Mouse (Mus musculus): ENCODE results near the gene Slc27a1.

Gene Slc27a1

DNA sequence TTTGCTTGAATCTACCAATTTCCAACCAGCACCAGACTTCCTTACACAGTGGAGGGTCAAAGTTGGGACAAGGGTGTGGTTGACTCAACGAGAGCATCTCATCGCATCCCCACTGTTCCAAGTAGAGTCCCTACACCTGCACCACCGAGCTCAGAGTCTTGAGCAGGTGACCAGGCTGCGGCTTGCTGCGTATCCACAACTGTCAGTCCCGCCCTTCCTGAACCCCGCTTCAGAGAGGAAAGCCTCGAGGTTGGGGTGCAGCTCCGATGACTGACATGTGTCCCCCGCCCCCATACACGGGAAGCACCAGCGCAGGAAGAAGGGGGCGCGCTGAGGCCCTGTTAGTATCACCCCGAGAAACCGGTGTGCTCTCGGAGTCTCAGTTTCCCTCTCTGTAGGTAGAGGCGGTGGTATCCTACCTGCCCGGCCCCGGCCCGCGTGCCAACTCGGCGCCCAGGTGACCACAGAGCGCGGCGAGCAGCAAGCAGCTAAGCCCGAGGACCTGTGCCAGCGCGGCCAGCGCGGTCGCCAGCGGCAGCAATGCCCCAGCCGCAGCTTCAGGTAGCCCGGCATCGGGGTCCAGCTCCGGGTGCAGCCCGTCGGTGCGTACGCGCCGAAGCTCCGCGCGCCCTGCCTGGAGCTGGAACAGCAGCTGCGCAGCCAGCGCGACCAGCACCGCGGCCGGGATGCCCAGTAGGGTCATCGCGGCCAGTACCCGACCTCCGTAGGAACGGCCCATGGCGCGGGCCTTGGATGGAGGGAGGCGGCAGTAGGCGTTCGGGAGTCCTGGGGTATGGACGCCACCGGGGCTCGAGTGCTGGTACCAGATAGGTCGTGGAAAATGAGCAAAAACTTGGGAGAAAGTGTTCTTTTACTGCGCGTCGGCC lies 10.4 kb upstream of the Slc27a1 start, which contains the start of gene Tmem221:
Gene Tmem221, minus strand, starts transcription at position 801 of the 887 bp plus-strand sequence.
- DNase-seq (ENCODE audit: low spot score): peak; percentile 23

DNA sequence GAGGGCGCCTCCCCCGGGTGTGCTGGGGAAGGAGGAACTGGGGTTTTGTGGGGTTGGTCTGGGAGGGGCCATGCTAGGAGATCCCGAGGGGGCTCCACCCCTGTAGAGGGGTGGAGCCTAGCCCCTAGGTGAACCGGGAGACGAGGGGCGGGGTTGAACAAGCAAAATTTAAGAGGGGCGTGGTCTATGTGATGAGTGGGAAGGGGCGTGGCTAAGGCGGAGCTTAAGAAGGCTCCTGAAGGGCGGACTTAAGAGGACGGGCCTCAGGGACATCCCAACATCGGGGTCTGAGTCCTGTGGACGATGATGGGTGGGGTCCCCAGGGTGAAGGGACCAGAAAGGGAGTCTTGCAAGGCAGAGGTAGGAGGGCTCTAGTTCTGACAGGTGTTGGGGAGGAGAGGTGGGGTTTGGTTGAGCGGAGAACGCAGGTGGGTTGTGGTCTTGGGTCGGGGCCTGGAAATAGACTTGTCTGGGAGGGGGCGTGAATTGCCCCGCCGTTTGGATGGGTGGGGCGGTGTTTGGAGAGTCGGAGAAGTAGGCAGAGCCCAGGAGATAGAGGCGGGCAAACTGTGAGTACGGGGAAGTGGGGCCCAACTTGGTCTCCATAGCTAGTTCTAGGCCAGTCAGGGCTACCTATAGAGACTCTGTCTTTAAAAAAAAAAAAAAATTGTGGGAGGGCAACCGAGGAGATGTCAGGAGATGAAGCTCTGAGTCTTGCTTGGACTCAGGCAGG lies 9.6 kb upstream of the Slc27a1 start:
- peak; percentile 58 for DNase-seq (ENCODE audit: low spot score)

DNA sequence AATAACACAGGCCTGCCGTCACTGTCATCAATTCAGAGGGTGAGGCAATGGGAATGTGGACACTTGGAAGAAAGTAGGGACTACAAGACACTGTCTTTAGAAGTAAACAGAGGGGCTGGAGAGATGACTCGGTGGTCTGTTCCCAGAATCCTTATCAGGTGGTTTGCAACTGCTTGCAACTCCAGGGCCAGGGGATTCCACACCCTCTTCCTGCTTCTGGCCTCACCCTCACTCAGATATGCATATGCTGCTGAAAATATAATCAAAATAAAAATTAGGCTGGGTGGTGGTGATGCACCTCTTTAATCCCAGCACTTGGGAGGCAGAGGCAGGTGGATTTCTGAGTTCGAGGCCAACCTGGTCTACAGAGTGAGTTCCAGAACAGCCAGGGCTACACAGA lies 8.6 kb upstream of the Slc27a1 start:
- DNase-seq (ENCODE audit: low spot score): no peak

DNA sequence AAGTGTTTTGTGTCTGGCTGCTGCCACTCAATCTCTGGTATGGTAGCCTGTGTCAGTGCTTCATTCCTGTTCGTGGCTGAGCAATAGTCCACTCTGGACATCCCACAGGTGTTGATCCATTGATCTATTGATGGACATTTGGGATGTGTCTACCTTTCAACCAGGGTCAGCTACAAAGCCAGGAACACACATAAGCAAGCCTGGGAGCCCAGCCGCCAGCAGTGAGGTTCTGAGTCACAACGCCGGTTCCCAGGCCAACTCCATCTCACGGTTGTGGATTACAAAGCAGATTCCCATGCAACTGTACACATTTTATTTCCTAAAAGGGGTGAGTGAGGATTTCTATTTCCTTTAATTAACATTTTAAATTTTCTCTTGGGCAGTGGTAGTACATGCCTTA lies 7.9 kb upstream of the Slc27a1 start:
- no peak for DNase-seq (ENCODE audit: low spot score)

DNA sequence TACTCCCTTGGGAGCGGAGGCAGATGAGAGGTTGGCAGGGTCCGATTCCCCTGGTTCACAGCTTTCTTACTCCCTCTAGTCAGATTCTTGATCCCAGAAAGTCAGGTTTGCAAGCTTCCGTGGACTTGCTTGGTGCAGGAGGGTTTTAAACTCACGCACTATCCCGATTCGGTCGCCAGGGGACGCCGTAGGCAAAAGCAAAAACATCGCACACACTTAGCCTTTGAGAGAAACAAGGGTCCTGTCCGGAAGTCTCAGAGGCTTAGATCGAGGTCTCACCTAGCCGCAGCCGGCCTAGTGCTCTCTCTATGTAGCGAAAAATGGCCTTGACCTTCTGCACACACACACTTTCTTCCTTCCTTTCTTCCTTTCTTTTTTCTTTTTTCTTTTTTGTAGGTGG lies 7.3 kb upstream of the Slc27a1 start:
- DNase-seq (ENCODE audit: low spot score): peak; percentile 64

DNA sequence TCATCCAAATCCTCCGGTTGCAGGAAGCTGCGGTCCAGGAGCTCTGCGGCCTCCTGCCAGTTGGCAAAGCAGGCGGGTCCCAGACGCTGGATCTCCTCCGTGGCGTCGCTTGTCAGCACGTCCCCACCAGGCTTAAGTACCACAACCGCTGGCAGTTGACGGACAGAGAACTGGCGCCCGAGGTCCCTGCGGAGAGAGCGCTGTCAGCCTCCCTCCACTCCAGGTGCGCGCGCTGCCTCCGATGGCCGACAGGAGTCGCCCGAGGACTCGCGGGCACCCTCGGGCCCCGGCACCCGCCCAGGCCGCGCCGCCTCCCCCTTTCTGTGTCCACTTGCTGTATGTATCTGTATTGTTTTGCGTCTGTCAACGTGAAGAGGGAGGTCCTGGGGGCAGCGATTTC lies 5.9 kb upstream of the Slc27a1 start:
- peak; percentile 73 for DNase-seq (ENCODE audit: low spot score)

DNA sequence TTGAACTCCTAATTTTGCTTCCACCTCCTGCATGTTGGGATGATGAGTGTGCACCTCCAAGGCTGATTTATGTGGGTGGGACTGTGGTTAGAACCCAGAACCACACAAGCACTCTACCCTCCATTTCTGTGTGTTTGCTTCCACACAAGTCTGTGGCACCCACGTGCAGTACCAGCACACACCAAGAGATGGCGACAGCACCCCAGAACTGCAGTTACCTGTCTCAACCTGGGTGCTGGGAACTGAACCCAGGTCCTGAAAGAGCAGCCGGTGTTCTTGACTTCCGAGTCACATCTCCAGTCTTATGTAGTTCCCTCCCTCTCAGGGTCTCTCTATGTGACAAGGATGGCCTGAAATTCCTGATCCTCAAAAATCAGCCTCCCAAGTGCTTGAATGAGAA lies 4.7 kb upstream of the Slc27a1 start:
- DNase-seq (ENCODE audit: low spot score): no peak

DNA sequence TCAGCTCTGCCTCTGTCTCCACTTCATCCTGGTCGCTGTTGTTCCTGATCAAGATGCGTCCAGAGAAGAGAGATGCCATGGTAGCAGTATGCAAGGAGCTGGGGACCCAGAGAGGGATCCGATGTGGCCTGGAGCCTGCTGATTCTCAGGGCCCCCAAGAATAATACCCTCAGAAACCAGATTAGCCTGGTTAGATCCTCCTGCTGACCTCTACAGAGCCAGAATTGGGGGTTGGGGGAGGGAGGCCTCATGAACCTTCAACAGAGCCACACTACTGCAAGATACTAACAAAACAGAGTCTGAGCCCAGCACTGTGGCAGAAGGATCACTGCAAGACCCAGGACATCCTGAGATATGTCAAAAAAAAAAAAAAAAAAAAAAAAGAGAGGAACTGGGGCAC lies 2.2 kb upstream of the Slc27a1 start, which contains the start of gene Nxnl1:
Gene Nxnl1, minus strand, starts transcription at position 101 of the 400 bp plus-strand sequence.
- DNase-seq (ENCODE audit: low spot score): no peak

DNA sequence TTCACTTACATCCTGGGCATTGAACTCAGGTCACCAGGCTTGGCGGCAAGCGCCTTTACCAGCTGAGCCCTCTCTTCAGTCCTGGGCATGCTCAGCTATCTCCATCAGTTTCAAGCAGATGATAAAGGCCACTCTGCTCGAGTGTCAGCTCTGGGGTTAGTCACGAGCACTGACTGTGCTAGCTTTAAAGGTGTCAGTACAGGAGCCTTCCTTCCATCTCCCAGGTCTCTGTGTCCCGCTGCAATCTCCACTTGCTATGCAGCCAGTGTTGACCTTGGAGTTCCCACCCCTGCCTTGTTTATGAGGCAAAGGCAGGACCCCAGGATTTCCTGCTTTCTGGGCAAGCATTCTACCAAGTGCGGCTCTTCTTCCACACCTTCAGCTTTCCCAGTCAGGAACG lies 1.1 kb upstream of the Slc27a1 start:
- no peak for DNase-seq (ENCODE audit: low spot score)

DNA sequence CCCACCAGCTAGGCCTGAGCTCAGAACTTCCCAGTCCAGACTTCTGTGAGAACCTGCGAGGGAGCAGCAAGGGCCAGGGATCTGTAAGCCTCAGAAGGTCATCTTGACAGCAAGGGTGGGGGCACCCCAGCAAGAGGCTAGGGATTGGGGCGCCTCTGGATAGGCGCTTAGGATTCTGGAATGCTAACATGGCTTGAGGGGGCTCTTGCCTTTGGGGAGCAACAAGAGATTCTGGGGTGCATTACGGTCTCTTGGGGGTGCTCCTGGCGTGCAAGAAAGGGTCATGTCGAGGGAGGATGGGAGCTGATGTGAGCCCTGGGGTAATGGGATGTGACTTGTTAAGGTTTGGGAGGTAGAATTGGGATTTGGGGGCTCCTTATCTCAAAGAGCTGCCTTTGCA lies 259 bp downstream of the Slc27a1 start:
- no peak for DNase-seq (ENCODE audit: low spot score)

DNA sequence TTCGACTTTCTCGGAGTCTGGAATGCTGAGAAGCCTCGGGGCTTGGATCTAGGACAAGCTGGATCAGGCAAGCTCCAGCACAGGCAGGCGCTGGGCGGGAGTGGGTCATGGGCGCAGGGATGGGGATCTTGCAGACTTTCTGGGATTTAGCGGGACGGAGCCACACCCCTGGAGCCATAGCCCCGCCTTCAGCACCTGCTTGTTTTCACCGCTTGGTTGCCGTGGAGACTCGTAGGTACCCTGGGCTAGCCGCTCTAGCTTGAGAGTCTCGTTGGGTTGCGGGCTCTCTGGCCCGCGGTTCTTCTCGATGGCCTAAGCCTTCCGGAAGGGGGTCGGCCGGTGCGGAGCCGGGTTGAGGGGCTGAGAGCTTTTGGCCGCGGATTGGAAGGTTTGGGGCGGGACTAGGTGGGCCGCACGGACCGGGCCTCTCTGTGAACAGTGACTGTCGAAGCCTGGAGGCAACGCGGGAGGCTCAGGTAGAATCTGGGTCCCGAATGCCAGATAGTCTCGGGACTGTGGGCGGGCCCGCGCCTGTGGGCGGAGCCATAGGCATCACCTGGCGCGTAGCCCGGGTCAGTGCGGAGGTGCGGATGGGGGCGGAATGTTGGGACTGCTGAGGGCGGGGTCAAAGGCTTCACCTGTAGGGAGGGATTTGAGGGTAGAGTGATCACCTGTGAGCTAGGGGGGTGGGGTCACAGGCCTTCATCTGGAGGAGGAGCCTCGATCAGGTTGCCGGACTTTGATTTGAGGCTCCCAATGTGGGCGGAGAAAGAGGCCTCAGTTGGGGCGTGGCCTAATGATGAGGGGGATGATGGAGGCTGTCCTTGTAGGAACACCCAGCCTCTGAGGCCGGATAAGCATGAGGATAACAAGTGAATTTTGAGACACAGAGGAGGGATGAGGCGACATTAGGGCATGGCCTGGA lies 946 bp downstream of the Slc27a1 start:
- peak; percentile 53 for DNase-seq (ENCODE audit: low spot score)

DNA sequence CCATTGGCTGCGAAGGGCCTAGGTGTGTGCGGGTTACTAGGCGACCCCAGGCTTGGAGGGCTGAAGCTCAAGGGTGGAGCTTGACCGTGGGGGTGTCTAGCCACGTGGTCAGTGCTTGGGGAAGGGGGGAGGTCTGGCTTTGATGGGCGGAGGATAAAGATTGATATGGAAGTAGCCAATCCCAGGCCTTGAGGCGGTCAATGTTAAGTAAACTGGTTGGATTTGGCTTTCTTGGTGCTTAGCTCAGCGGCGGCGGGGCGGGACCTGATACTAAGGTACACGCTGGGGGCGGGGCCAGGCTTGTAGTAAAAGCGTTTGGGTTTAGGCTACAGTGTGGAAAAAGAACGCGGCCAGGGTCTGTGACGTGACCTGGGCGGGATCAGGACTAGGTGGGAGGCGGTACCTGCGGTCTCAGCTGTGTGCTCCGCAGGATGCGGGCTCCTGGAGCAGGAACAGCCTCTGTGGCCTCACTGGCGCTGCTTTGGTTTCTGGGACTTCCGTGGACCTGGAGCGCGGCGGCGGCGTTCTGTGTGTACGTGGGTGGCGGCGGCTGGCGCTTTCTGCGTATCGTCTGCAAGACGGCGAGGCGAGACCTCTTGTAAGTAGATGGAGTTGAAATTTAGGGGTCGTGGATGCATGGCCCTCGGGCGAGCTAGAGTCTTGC lies 1.7 kb downstream of the Slc27a1 start:
- DNase-seq (ENCODE audit: low spot score): peak; percentile 92

DNA sequence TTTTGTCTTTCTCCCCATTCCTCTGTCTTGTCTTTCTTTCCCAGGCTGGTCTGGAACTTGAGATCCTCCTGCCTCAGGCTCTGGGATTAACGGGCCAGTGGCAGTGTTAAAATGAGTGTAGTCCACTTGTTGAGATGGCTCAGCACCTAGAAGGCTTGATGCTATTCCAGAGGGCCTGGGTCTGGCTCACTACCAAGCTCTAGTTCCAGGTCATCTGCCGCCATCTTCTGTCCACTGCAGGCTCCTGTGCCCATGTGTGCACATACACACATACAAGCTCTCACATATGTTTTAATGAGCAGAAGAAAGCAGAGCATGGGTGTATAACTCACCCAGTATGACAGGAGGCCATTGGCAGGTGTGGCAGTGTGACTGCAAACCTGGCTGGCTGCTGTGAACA lies 3.4 kb downstream of the Slc27a1 start:
- DNase-seq (ENCODE audit: low spot score): no peak

DNA sequence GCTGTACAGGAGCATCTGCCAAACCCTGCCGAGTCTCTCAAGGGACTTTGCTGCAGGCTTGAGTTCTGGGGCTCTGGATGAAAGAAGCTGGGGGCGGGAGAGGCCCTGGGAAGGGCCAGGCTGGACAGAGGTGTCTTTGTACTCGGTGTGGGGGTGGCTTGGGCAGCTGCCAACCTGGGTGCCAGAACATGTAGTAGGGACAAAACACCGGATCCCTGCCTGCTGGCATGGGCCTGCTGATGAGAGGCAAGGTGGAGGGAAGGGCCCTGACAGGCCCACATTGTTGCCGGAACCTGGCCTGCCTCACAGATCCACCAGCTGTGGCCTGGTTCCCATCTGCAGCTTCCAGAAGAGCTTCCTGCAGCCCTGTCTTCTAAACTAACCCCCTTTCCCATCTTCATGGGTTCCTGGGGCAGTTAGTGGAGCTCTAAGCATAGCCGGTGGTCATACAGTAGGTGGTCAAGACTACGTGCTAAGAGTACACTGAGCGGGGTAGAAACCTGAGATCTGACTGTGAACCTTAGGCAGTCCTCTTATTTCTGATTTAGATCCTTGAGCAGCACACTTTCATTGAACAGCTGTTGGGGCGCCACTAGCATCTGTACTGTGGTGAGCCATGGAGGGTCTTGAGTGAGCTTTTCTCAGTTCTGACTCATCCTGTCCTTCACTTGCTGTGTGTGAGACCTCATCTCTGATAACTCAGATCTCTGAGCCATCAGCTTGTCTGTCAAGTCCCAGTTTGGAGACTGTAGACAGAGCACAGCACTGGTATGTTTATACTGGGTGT lies 4.4 kb downstream of the Slc27a1 start:
- no peak for DNase-seq (ENCODE audit: low spot score)

DNA sequence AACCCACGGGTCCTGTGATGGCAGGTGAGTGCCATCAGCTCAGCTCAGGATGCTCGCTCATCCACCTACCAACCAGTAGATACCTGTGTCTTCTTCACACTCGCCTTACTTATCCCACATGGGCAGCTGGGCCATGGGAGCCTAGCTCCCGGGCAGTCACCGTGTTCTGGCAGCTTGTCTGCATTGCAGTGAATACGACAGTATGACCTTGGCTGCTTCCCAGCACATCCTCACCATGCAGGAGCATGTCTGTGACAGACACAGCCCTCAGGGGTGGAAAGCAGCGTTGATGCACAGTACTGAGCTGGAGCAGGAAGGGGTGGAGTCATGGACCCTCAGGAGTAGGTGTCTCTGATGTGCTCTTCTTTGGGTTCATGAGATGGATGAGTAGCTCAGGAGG lies 5.7 kb downstream of the Slc27a1 start:
- DNase-seq (ENCODE audit: low spot score): no peak

DNA sequence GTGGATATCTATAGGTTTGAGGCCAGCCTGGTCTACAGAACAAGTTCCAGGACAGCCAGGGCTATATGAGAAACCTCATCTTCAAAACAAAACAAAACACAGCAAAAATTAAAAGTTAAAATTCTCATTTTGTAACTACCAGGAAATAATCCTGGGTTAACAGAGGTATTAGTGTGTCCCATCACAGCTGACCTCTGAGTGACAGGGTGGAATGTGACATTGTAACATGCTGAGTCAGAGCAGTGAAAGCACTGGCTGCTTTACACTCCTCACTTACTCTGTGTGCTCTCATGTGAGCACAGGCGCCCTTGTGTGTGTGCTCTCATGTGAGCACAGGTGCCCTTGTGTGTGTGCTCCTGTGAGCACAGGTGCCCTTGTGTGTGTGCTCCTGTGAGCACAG lies 6.3 kb downstream of the Slc27a1 start:
- no peak for DNase-seq (ENCODE audit: low spot score)

DNA sequence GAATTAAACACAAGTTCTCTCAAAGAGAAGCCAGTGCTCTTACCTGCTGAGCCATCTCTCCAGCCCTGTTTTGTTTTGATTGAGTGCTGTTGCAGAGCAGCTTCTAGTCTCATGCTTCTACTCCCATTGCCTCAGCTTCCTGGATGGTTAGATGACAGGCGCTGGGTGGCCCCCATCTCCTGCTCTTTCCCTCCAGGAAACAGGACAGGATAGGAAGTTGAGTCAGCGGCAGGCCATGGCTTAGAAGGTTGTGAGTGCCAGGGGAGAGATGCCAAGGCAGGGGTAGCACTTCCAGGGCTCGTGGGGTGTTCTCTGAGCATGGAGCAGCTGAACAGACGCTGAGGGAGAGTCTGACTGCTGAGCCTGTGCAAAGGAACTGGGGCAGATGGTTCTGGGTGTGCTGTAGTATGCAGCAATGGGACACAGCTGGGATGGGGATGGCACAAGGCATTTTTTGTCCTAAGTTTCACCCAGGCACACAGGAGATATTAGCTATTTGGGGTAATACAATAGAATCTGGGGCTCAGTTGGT lies 9.2 kb downstream of the Slc27a1 start:
- no peak for DNase-seq (ENCODE audit: low spot score)

DNA sequence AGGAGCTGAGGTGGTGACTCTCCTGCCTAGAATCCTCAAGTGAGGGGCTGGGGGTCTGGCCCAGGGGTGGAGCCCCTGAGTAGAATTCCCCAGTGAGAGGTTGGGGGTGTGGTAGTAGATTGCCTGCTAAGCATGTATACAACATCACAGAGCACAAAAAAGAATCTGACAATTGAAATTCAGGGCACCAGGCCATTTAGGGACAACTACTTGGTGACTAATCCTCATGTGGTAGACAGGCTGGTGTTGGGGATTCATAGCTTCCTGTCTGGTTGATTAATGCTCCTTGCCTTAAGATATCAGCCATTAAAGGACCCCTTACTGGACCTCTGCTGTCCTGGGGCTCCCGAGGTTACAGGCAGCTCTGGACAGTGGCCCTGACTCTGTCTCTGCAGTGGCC lies 10.3 kb downstream of the Slc27a1 start:
- DNase-seq (ENCODE audit: low spot score): no peak

DNA sequence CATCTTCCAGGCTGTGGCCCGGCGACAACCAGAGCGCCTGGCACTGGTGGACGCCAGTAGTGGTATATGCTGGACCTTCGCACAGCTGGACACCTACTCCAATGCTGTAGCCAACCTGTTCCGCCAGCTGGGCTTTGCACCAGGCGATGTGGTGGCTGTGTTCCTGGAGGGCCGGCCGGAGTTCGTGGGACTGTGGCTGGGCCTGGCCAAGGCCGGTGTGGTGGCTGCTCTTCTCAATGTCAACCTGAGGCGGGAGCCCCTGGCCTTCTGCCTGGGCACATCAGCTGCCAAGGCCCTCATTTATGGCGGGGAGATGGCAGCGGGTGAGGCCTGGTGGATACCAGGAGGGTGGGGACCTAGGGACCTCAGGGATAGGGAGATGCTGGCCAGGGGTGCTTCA lies 10.8 kb downstream of the Slc27a1 start:
- DNase-seq (ENCODE audit: low spot score): no peak

DNA sequence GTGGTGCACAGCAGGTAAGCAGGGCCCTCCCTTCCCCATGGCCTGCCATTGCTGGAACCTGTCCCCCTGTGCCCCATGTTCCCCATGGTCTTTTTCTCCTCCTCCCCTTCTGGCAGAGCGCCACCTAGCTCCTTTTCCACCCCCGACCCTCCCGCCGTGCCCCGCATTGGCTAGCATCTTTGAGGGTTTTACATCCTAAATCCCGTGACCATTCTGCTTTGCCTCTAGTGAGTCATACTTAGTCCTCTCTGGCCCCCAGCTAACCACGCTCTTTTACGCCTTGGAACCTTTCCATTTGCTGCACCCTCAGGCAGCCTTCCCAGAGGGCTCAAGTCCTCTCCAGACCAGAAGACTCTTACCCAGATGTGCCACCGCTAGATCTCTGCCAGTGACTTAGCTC lies 11.5 kb downstream of the Slc27a1 start:
- DNase-seq (ENCODE audit: low spot score): no peak

DNA sequence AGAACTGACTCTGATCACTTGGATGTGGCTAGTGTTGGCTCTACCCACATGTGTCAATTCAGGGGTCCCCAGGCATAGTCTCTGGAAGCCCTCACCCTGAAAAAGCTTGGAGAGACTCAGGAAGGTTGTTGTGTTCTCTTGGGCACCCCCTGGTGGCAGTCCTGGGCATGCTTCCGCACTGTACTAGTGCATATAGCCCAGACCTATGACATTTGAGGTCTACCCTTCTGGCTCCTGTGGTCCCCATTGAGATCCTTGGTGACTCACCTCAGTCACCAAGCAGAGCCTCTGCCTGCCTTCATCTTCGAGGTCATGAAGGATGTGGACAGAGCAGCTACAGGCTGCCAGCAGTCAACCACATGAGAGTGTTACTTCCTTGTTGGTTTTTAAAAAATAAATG lies 18.2 kb downstream of the Slc27a1 start:
- peak; percentile 40 for DNase-seq (ENCODE audit: low spot score)
